Mouse (Mus musculus) lung, adult 2 months (tissue): ENCODE measurements around the gene Lmod1.

Experiments used
- CTCF ChIP-seq: fragments of 200-500 bp; IDR thresholded peaks from 2 replicates; pipeline ENCODE4 v1.5.1; 2011; ENCODE audit warnings: mild to moderate bottlenecking, low read length, control low read depth; ENCODE audit not compliant: insufficient read depth
- POLR2A ChIP-seq: fragments of 200-500 bp; IDR thresholded peaks from 2 replicates; pipeline ENCODE4 v1.6.1; 2011; ENCODE audit warnings: low read depth, mild to moderate bottlenecking, control low read depth, low read length, borderline replicate concordance; ENCODE audit errors: extremely low read depth

DNA sequence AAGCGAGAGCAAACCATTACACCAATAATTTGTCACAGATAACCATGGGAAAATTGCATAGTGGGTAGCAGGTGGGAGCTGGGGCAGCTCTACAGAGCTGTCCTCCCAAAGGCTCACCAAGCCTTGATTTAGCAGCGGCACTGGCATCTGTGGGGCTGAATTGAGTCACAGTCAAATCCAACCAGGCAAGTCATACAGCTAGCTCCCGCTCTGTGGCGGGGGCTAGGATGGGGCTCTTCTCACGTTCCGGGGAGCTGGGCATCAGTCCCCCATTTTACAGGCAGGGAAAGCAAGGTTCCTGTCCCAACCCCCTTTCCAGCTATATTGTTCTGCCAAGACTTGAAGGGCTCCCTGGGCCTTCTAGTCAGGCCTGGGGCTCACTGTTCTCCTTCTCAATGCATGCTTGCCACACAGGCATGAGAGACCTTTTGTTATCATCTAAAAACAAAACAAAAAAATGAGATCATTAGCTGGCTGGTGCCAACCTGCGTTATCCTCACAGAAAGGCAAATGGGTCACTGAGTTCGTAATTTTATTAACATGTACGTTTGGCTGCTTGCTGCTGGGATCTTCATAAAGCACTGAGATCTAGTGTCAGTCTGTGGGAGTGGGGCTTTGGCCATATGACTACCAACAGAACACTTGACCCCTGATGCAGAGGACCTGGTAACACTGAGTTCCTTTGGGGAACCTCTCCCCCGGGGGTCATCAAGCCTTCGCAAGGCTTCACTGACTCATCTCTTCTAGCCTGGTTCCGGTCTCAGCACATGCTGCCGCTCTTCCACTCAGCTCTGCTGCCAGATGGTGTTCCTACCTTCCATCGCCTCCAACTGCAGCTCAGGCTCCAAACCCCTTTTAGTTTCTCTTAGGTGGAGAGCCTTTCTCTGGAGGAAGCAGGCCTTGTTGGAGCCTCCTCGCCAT is 55.7 kb downstream of the Lmod1 start:
- no peak for TF ChIP-seq POLR2A
- no peak for TF ChIP-seq CTCF
